Mouse (Mus musculus) midbrain, embryonic 13.5 days (tissue): ENCODE data around the gene Arhgef26. TPM values are rescaled to one million over a fixed set of nuclear protein-coding genes. Genes with fewer than 3 reads are reported as not detected.

Source experiments
- ATAC-seq: fragments of 200-750 bp; cut with Nextera tagmentation; 2 replicates; pipeline ENCODE4 v1.8.0; 2017; ENCODE audit warnings: mild to moderate bottlenecking, moderate TSS enrichment, moderate library complexity
- H3K27ac ChIP-seq: fragments of 300-500 bp; sonication (generic); 2 replicates; pipeline ENCODE4 v1.5.1; 2015; ENCODE audit warnings: inconsistent platforms, mild to moderate bottlenecking, moderate library complexity
- H3K27me3 ChIP-seq: fragments of 300-500 bp; sonication (generic); 2 replicates; pipeline ENCODE4 v1.6.1; 2015; ENCODE audit warnings: mild to moderate bottlenecking, inconsistent platforms
- H3K36me3 ChIP-seq: fragments of 300-500 bp; sonication (generic); 2 replicates; pipeline ENCODE4 v1.6.1; 2015; ENCODE audit warnings: mild to moderate bottlenecking, inconsistent platforms
- H3K4me1 ChIP-seq: fragments of 300-500 bp; sonication (generic); replicated peaks from 2 replicates; pipeline ENCODE4 v1.6.1; 2015; ENCODE audit warnings: inconsistent platforms
- H3K4me2 ChIP-seq: fragments of 300-500 bp; sonication (generic); replicated peaks from 2 replicates; pipeline ENCODE4 v1.6.1; 2015; ENCODE audit warnings: moderate library complexity, mild to moderate bottlenecking, inconsistent platforms
- H3K4me3 ChIP-seq: fragments of 300-500 bp; sonication (generic); replicated peaks from 2 replicates; pipeline ENCODE4 v1.5.1; 2015; ENCODE audit warnings: mild to moderate bottlenecking, inconsistent platforms
- H3K9ac ChIP-seq: fragments of 300-500 bp; sonication (generic); replicated peaks from 2 replicates; pipeline ENCODE4 v1.6.1; 2015; ENCODE audit warnings: mild to moderate bottlenecking, inconsistent platforms
- H3K9me3 ChIP-seq: fragments of 300-500 bp; sonication (generic); 2 replicates; pipeline ENCODE4 v1.6.1; 2016; ENCODE audit warnings: mild to moderate bottlenecking, inconsistent platforms
- WGBS: fragments of 180-500 bp; shearing (Covaris S2); methylation state at CpG from one replicate; pipeline ENCODE4 v1.1.7; 2015; 5-methylcytosine and 5-hydroxymethylcytosine counted together
- polyA plus RNA-seq: library from polyadenylated mRNA; unstranded; fragments of >200 nt; fragmentation: Nextera tagmentation; extraction: Ambion mirVana; gene quantifications from 2 replicates; pipeline ENCODE4 v1.2.1, GENCODE M21; 2015

Arhgef26 gene
- polyA plus RNA-seq, 1 experiment from 2014 or later: 6.8 TPM

DNA sequence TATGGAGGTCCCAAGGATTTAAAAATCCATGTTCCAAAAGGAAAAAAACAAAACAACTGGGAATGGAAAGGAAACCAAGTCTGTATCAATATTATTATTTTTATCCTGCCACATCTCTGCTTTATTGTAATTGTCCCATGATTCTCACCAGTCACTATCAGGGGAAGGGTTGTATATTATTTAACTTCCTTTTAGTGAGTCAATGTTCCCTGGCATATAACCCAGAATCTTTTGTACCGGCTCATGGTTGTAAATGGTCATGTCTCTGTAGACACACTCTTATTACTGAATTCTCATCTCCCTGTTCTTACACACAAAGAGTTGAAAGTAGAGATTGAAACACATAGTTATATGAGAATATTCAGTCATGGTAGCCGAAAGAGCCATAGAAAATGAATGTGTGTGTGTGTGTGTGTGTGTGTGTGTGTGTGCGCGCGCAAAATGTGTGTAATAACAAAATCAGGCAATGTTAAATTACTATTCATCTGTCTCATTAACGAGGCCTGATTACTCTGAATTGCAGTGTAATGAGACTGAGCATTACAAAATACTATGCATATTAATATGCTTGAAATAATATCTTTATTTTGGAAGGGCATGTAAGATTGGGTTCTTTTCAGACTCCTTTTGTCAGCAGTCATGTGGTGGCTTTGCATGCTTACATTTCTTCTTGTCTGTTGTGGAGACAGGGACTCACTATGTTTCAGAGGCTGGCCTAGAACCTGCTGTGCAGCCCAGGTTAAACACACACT is 80.4 kb downstream of the Arhgef26 start:
- H3K27me3 ChIP-seq: no peaks in the 10 kb centered on the region
- H3K4me2 ChIP-seq: no peak overlapping the region
- H3K4me3 ChIP-seq: no peak overlapping the region
- H3K36me3 ChIP-seq: no peaks in the 10 kb centered on the region
- H3K9ac ChIP-seq: no peak overlapping the region
- H3K9me3 ChIP-seq: no peaks in the 10 kb centered on the region
- H3K4me1 ChIP-seq: no peaks in the 10 kb centered on the region
- no peak overlapping the region for H3K27ac ChIP-seq
- no peak for ATAC-seq
- WGBS: 96% methylated on average over 6 of the region's 6 CpGs

DNA sequence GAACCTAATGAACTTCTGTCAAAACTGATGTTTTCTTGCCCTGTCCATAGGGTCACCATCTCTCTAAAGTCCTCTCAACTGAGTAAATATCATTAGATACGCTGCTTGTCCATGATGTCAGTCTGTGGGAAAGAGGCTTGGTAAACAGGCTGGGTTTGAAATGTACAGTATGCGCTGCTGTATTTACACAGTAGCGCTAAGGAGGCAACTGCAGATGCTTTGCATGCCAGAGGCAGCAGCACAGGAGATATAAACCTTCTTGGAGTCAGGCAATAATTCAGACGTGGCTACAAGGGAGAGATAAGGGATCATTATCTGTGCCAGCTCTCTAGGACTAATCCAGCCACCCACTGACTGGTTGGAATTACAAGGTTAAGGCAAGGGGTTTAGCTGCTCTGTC is 95.5 kb downstream of the Arhgef26 start:
- no peaks in the 10 kb centered on the region for H3K27me3 ChIP-seq
- WGBS: 75% methylated on average over 4 of the region's 4 CpGs
- no peaks in the 10 kb centered on the region for H3K36me3 ChIP-seq
- no peak overlapping the region for H3K4me2 ChIP-seq
- no peak overlapping the region for H3K9ac ChIP-seq
- no peaks in the 10 kb centered on the region for H3K9me3 ChIP-seq
- H3K4me3 ChIP-seq: no peak overlapping the region
- H3K27ac ChIP-seq: no peak overlapping the region
- no peaks in the 10 kb centered on the region for H3K4me1 ChIP-seq
- ATAC-seq: no peak

DNA sequence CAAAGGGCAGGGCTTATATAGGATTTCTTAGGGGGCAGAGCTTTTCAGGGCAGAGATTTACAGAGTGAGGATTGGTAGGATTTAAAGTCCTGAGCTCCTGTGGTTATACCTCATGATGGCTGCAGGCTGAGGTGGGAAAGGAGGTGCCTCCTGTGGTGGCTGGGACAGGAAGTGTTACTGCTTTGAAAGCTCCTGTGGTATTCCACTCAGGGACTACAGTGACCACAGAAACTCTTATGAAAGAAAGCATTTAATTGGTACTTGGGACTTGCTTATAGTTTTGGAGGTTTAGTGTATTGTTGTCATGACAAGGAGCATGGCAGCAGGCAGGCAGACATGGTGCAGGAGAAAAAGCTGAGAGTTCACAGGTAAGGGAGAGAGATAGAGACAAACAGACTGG is 97.8 kb downstream of the Arhgef26 start:
- Histone ChIP-seq H3K27ac (no peak overlapping the region), H3K4me1 (no peaks in the 10 kb centered on the region), H3K9ac (no peak overlapping the region), H3K9me3 (no peaks in the 10 kb centered on the region), H3K36me3 (no peaks in the 10 kb centered on the region), H3K27me3 (no peaks in the 10 kb centered on the region), H3K4me3 (no peak overlapping the region), H3K4me2 (no peak overlapping the region)
- no peak for ATAC-seq

DNA sequence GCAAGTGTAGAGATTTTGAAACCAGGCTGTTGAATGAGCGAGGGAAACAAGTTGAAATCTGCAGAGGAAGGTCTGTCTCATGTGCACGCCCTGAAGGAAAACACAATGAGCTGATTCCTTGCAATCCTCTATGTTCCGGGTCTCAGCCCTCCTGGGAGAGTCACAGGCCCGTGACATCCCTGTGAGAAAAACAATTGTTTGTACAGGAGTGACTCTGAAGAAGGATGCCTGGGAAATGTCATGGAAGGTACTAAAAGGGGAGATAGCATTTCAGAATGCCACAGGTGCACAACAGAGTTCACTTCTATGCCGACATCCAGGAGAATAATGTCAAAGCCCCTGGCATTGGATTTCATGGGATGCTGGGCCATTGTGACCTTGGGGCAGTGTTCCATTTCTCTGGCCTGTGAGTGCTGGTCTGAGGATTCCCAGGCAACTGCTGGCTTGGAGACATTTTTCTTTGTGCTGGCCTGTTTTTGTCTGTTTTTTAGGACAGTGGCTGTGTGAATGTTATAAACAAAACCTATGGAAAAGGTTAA is 102.4 kb downstream of the Arhgef26 start:
- H3K9me3 ChIP-seq: no peaks in the 10 kb centered on the region
- H3K27ac ChIP-seq: no peak overlapping the region
- no peak overlapping the region for H3K4me2 ChIP-seq
- no peaks in the 10 kb centered on the region for H3K4me1 ChIP-seq
- H3K27me3 ChIP-seq: no peaks in the 10 kb centered on the region
- ATAC-seq: no peak
- no peaks in the 10 kb centered on the region for H3K36me3 ChIP-seq
- H3K9ac ChIP-seq: no peak overlapping the region
- 15% methylated on average over 5 of the region's 5 CpGs for WGBS
- H3K4me3 ChIP-seq: no peak overlapping the region

DNA sequence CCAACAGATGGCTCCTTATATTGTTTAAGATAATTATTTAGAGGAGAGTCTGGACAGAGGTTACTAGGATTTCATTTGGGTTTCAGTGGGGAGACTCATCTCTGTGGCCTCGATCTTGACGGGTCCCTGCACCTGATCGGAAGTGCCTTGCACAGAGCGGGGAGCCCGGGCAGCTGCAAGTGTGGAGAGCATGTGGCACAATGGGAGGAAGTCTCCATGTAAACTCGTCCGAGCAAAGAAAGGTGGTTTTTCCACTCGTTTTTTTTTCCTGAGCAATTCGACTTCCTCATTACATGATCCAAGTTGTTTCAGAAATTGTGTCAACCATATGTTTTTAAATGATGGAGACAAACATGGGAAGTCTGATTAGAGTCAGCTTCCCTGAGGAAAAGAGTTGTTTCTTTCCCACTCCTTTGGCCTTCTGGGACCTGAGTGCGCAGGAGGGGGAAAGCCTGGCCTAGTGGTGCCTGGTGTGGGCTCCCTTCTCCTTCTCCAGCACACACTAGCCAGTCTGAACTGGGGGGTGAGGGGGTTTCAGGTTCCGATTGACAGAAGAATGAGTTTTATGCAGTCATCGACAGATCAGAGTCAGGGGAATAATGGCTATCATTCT is 105.5 kb downstream of the Arhgef26 start:
- no peak for ATAC-seq

DNA sequence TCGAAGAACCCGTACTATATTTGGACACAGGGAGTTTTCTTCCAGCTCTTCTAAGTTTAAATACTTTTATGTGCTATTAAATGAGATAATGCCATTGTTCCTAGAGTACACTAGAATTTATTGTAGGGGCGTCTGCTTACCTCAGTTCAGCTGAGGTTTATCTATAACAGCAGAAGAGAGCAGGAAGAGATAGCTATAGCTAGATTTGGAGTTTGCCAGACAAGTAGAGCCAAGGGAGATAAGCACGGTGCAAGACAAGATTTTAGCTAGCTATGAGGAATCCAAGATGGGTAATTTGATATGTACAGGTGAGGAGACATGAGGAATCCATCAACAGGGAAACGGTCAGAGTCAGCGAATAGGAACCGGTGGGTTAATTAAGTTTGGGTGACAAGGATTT is 108.1 kb downstream of the Arhgef26 start:
- H3K4me1 ChIP-seq: no peaks in the 10 kb centered on the region
- no peak overlapping the region for H3K4me2 ChIP-seq
- no peaks in the 10 kb centered on the region for H3K36me3 ChIP-seq
- no peak overlapping the region for H3K27ac ChIP-seq
- H3K9me3 ChIP-seq: no peaks in the 10 kb centered on the region
- H3K9ac ChIP-seq: no peak overlapping the region
- no peaks in the 10 kb centered on the region for H3K27me3 ChIP-seq
- no peak for ATAC-seq
- 92% methylated on average over 7 of the region's 7 CpGs for WGBS
- H3K4me3 ChIP-seq: no peak overlapping the region

More for the DNA sequence above, 105.5 kb downstream of the Arhgef26 start:
- Histone ChIP-seq H3K36me3 (no peaks in the 10 kb centered on the region), H3K27me3 (no peaks in the 10 kb centered on the region), H3K9me3 (no peaks in the 10 kb centered on the region), H3K4me3 (no peak overlapping the region), H3K4me2 (no peak overlapping the region), H3K9ac (no peak overlapping the region), H3K27ac (no peak overlapping the region), H3K4me1 (no peaks in the 10 kb centered on the region)
- 84% methylated on average over 12 of the region's 12 CpGs for WGBS

DNA sequence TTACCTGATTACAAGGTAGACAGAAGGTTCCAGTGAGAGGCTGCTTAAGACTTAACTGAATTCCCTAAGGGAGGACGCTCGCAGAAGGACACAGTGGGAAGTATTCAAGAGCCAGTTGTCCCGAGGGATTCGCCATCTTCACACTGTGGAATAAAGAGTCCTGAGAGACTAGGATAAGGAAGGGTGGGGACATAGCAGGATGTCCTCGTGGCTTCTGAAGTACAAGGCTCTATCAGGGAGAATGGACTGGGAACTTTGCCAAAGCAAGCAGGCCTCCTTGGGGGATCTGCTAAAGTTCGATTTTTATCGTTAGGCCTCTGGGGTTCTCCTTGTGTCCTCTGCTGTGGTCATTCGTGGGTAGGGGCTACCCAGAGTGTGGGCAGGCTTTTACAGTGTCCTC is 109.0 kb downstream of the Arhgef26 start:
- H3K36me3 ChIP-seq: no peaks in the 10 kb centered on the region
- H3K4me2 ChIP-seq: no peak overlapping the region
- no peaks in the 10 kb centered on the region for H3K4me1 ChIP-seq
- no peak overlapping the region for H3K9ac ChIP-seq
- no peak overlapping the region for H3K4me3 ChIP-seq
- H3K9me3 ChIP-seq: no peaks in the 10 kb centered on the region
- WGBS: 88% methylated on average over 8 of the region's 8 CpGs
- ATAC-seq: no peak
- H3K27ac ChIP-seq: no peak overlapping the region
- no peaks in the 10 kb centered on the region for H3K27me3 ChIP-seq

DNA sequence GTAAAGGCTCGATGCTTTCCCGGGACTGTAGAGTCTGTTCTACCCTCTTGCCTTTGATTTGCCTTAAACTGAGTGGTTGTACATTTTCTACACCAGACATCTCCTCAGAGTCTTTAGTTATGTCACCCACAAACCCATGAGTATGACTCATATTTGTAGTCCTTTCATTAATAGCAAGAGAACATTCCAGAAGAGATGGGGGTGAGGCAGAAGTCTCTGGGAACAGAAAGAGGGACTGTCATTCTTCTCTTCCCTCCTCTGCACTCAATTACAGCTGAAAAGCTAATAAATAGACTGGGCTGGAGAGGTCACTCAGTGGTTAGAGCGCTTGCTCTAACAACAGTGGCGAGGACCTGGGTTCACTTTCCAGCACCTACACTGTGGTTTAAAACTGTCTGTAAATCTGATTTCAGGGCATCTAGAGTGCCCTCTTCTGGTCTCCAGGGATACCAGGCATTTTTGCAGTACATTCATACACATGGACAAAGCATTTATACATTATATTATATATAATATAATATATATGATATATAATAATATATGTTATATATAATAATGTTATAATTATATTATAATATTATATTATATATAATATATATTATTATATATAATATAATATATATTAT is 111.8 kb downstream of the Arhgef26 start:
- no peaks in the 10 kb centered on the region for H3K27me3 ChIP-seq
- H3K36me3 ChIP-seq: no peaks in the 10 kb centered on the region
- no peak for ATAC-seq
- H3K9me3 ChIP-seq: no peaks in the 10 kb centered on the region
- no peak overlapping the region for H3K4me2 ChIP-seq
- 96% methylated on average over 4 of the region's 4 CpGs for whole genome bisulfite sequencing
- no peak overlapping the region for H3K27ac ChIP-seq
- H3K9ac ChIP-seq: no peak overlapping the region
- peaks cover 8% of the 10 kb centered on the region for H3K4me1 ChIP-seq
- no peak overlapping the region for H3K4me3 ChIP-seq

DNA sequence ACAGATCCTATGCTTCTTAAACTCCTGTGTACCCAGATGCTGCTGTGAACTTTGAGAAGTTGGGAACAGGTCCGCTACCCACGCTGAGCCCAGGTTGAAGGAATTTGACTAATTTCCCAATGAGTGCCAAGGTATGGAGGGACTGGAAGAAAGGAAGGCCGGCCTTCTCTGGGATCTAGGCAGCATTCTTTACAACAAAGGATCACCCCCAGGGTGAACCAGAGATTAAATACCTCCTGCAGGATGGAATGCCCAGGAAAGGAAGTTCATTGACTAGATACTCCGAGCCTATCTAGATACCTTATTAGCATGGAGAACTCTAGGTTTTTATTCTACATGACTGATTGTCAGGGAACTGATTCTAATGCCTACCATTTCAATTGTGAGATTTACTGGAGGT is 114.8 kb downstream of the Arhgef26 start:
- H3K27ac ChIP-seq: no peak overlapping the region

DNA sequence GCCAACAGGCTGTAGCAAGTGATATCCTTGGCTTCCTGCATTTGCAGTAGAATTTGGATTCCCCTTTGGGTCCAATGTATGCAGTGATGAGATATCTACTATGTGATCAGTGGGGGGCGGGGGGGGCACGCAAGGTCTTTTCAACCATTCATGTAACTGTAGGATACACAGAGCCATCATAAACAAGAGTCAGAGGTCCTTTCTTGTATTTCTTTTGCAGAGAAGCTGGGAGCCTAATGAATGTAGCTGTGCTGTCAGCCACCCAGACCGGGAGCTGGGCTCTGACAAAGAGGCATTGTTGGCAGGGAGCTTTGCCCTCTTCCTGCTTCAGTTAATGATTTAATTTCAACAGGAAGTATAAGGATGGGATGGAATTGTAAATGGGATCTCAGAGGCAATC is 116.0 kb downstream of the Arhgef26 start:
- H3K4me3 ChIP-seq: no peak overlapping the region
- no peak overlapping the region for H3K4me2 ChIP-seq
- no peak overlapping the region for H3K9ac ChIP-seq
- 36% methylated on average over 3 of the region's 3 CpGs for WGBS
- H3K36me3 ChIP-seq: 0 out of 2 replicates have a peak, but pooled peaks cover under 1% of the 10 kb centered on the region
- H3K9me3 ChIP-seq: no peaks in the 10 kb centered on the region
- H3K27ac ChIP-seq: peak overlapping the region; percentile 57
- peaks cover 20% of the 10 kb centered on the region for H3K4me1 ChIP-seq
- H3K27me3 ChIP-seq: no peaks in the 10 kb centered on the region
- ATAC-seq: peak; percentile 41

More for the DNA sequence above, 114.8 kb downstream of the Arhgef26 start:
- no peak for ATAC-seq
- Histone ChIP-seq H3K4me3 (no peak overlapping the region), H3K4me2 (no peak overlapping the region), H3K9ac (no peak overlapping the region), H3K27me3 (no peaks in the 10 kb centered on the region), H3K9me3 (no peaks in the 10 kb centered on the region), H3K4me1 (peaks cover 20% of the 10 kb centered on the region), H3K36me3 (no peaks in the 10 kb centered on the region)
- 36% methylated on average over 4 of the region's 4 CpGs for WGBS

DNA sequence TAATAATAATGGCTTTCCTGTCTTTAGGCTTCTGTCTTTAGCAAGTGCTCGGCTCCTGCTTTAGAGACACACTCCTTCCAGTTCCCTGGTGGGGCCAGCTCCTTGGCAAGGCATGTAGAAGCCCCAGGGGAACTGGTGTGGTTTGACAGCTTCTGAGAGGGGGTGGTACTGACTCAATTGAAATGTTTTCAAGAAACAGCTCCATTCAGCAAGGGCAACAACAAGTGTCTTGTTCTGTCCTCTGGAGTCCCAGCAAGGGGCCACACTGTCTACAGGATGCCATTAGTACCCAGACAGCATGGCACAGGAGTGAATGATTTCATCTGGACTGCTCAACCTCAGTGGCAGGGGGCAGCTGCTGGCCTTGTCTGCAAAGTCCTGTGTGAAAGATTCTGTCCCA is 117.7 kb downstream of the Arhgef26 start:
- WGBS: 50% methylated on average over 1 of the region's 1 CpGs
- H3K27ac ChIP-seq: peak overlapping the region; percentile 39; the same call in 1 of the 2 replicates

DNA sequence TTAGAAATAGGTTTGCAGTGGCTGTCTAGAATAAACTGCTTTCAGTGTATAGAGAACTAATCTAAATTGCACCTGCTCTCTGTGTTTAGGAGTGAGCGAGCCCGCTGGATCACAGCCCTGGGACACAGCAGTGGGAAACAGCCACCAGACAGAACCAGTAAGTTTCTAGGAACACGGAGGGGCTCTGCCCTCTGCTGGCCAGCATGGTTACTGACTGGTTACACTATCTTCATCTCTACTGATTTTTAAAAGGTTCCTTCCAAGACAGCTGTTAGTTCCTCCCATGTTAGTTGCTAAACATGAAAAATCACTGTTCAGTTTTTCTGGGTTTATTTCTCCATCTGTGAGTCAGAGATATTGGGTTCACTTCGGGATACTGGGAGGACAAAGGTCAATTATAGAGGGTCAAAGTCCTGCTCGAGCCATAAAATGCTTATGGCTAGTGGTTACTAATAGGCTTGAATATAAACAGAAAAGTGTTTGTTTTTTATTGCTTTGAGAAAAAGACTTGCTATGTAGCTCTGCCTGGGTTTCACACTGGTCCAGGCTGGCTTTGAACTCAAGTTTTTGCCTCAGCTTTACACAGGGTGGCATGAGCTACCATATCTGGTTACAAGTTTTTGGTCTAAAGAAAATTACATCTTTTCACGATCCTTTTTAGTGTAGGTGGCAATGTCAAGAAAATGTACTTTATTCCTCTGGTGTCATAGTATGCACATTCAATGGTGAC is 120.3 kb downstream of the Arhgef26 start:
- Histone ChIP-seq H3K27ac (no peak overlapping the region), H3K4me2 (no peak overlapping the region), H3K4me3 (no peak overlapping the region), H3K27me3 (no peaks in the 10 kb centered on the region), H3K9ac (no peak overlapping the region), H3K4me1 (peaks cover 20% of the 10 kb centered on the region), H3K36me3 (peaks cover 35% of the 10 kb centered on the region), H3K9me3 (no peaks in the 10 kb centered on the region)
- WGBS: 46% methylated on average over 6 of the region's 6 CpGs
- peak; percentile 76 for ATAC-seq

More for the DNA sequence above, 117.7 kb downstream of the Arhgef26 start:
- Histone ChIP-seq H3K9me3 (no peaks in the 10 kb centered on the region), H3K27me3 (no peaks in the 10 kb centered on the region), H3K4me1 (peaks cover 20% of the 10 kb centered on the region), H3K36me3 (peaks cover 18% of the 10 kb centered on the region), H3K4me3 (no peak overlapping the region), H3K9ac (no peak overlapping the region), H3K4me2 (no peak overlapping the region)
- ATAC-seq: peak; percentile 63
